Mouse (Mus musculus): Measurements from ENCODE around the gene Cyp27a1. TPM values are rescaled to one million over a fixed set of nuclear protein-coding genes. Genes with fewer than 3 reads are reported as not detected.

Gene Cyp27a1
- polyA plus RNA-seq, 1 experiment from 2014 or later: 10.8 TPM

DNA sequence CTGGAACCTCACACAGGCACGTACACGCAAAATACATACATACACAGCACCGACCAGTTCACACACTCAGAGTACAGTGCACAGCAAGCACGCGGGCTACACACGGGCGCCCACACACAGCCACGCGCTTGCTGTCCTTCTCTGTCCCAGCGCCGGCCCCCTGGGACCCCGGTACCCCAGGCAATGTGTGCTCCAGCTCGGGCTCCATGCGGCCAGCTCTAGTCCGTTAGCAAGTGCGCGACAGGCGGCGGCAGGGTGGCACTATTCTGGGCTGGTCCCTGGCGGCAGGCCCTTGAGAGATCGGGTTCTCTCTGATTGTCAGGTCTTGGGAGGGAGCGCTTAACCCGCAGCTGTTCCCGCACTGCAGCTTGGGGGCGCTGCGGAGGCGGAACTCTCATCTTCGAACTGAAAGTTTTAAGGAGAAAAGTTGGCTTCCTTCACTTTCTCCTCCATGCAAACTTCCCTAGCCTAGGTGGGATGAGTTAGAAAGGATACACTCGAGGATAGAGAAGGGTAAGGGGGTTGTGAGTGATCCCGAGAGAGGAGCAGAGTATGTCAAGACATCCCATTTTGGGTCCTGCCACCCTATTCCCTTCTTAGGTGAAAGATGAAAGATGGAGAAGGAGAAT lies 35.4 kb downstream of the Cyp27a1 start, which contains the start of gene Prkag3:
Gene Prkag3 (minus strand): TSS at position 579 of the 629 bp plus-strand sequence.
- Histone ChIP-seq H3K4me3 (replicated peaks; ENCODE audit: low read depth, low read length) (no peak within 1 kb of the TSS), H3K36me3 (ENCODE audit: insufficient read depth, low read length) (no peaks in the 10 kb centered on the region), H3K4me2 (ENCODE audit: low read length) (peak within 1 kb of the TSS; percentile 46), H3K4me1 (replicated peaks; ENCODE audit: insufficient read depth, low read length) (0 out of 2 replicates have a peak, but pooled peaks cover 6% of the 10 kb centered on the region), H3K27me3 (ENCODE audit: insufficient read depth, low read length) (no peaks in the 10 kb centered on the region), H3K27ac (no peak within 1 kb of the TSS), H3K9ac (ENCODE audit: low read depth, low read length) (peak within 1 kb of the TSS; percentile 14; the same call in 1 of the 2 replicates), H3K9me3 (replicated peaks; ENCODE audit: low read length) (no peaks in the 10 kb centered on the region)
- peak; percentile 69 for DNase-seq (ENCODE audit: low spot score)
- WGBS: 6% methylated on average over 30 of the region's 30 CpGs
- TF ChIP-seq CTCF (IDR thresholded peaks at IDR 0.05; ENCODE audit: low read depth): peak; percentile 66
- peak; percentile 55; the same call in 1 of the 2 replicates for ATAC-seq (replicated peaks; ENCODE audit: low FRiP score, low read depth)

DNA sequence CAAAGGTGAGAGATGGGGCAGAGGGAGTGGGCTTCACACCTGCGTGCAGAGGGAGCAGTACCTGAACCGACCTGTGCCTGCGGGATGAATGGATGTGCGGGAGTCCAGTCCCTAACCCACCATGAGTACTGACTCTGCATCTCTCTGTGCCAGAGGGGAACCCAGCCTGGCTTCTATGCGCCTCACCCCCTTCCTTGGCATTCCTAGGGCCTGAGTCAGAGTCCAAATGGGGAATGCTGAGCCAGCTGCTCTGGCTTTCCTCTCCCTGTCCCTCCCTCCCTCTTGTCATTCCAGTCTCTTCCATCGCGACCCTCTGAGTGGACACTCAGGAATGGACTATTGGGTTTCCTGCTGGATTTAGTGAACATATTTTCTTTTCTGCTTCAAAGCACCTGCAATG lies 35.9 kb downstream of the Cyp27a1 start:
- no peak overlapping the region for H3K9ac ChIP-seq (ENCODE audit: low read depth, low read length)
- TF ChIP-seq CTCF (IDR thresholded peaks at IDR 0.05; ENCODE audit: low read depth): no peak
- ATAC-seq (replicated peaks; ENCODE audit: low FRiP score, low read depth) (peak; percentile 80), DNase-seq (ENCODE audit: low spot score) (peak; percentile 87)
- no peaks in the 10 kb centered on the region for H3K36me3 ChIP-seq (ENCODE audit: insufficient read depth, low read length)
- 0 out of 2 replicates have a peak, but pooled peaks cover 6% of the 10 kb centered on the region for H3K4me1 ChIP-seq (replicated peaks; ENCODE audit: insufficient read depth, low read length)
- H3K4me2 ChIP-seq (ENCODE audit: low read length): peak overlapping the region; percentile 46
- no peaks in the 10 kb centered on the region for H3K9me3 ChIP-seq (replicated peaks; ENCODE audit: low read length)
- H3K4me3 ChIP-seq (replicated peaks; ENCODE audit: low read depth, low read length): no peak overlapping the region
- WGBS: 55% methylated on average over 7 of the region's 7 CpGs
- no peak overlapping the region for H3K27ac ChIP-seq
- H3K27me3 ChIP-seq (ENCODE audit: insufficient read depth, low read length): no peaks in the 10 kb centered on the region

DNA sequence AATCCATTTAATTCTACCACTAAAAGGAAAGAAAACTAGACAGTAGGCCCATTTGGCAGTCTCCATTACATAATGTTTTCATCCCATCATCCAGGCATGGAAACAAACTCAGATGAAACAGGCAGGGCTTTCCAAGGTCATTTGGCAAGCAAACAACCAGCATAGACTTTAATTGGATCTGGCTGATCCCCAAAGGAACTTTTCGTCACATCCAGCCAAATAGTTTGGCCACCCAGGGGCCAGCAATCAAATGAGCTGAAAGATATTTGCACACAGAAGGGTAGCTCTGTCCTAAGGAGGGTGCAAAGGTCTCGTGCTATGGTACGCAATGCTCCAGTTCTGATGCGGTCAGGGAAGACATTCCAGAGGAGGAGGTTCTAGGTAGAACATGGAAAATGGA lies 37.3 kb downstream of the Cyp27a1 start:
- Histone ChIP-seq H3K4me2 (ENCODE audit: low read length) (no peak overlapping the region), H3K4me3 (replicated peaks; ENCODE audit: low read depth, low read length) (no peak overlapping the region), H3K27ac (no peak overlapping the region), H3K9me3 (replicated peaks; ENCODE audit: low read length) (no peaks in the 10 kb centered on the region), H3K27me3 (ENCODE audit: insufficient read depth, low read length) (no peaks in the 10 kb centered on the region), H3K4me1 (replicated peaks; ENCODE audit: insufficient read depth, low read length) (0 out of 2 replicates have a peak, but pooled peaks cover 6% of the 10 kb centered on the region), H3K9ac (ENCODE audit: low read depth, low read length) (no peak overlapping the region), H3K36me3 (ENCODE audit: insufficient read depth, low read length) (no peaks in the 10 kb centered on the region)
- ATAC-seq (replicated peaks; ENCODE audit: low FRiP score, low read depth) (no peak), DNase-seq (ENCODE audit: low spot score) (peak; percentile 35)
- 60% methylated on average over 4 of the region's 4 CpGs for WGBS
- TF ChIP-seq CTCF (IDR thresholded peaks at IDR 0.05; ENCODE audit: low read depth): no peak

DNA sequence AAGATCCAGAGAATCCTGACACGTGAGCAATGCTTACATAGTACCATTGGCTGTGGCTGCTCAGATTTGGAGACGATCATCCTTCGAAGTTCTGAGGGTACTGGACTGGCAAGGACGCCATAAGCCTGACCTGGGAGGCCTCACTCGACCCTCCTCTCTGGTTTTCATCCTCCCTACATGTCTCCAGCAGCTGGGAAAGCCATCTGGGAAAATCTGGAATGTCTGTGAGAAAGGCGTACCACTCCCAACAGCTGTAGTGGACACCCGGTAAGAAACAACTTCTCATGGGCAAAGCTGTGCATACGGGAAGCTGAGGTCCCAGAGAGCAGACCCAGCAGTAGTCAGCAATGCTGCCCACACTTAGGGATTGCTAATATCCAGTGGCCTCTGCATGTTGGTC lies 38.8 kb downstream of the Cyp27a1 start:
- 80% methylated on average over 8 of the region's 8 CpGs for WGBS

DNA sequence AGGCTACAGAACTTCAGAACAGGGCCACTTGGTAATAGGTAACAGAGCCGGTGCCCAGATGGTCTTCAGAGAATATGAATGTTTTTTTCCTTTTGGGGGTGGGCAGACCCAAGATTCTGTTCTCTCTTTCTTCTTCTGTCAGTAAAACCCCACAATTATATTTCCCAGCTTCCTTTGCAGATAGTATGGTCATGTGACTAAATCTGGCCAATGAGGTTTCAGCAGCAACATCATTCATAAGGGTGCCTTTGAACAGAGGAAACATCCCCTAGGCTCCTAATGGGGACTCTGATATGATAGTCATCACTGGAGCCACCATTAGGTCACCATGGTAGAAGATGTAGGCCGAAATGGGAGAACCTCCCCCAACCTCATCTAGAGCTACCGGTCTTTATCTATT lies 39.5 kb downstream of the Cyp27a1 start:
- no peak for DNase-seq (ENCODE audit: low spot score)
- Histone ChIP-seq H3K27me3 (ENCODE audit: insufficient read depth, low read length) (no peaks in the 10 kb centered on the region), H3K36me3 (ENCODE audit: insufficient read depth, low read length) (no peaks in the 10 kb centered on the region), H3K4me2 (ENCODE audit: low read length) (no peak overlapping the region), H3K4me1 (replicated peaks; ENCODE audit: insufficient read depth, low read length) (0 out of 2 replicates have a peak, but pooled peaks cover 6% of the 10 kb centered on the region), H3K9me3 (replicated peaks; ENCODE audit: low read length) (no peaks in the 10 kb centered on the region), H3K9ac (ENCODE audit: low read depth, low read length) (no peak overlapping the region), H3K27ac (no peak overlapping the region), H3K4me3 (replicated peaks; ENCODE audit: low read depth, low read length) (no peak overlapping the region)
- no peak for TF ChIP-seq CTCF (IDR thresholded peaks at IDR 0.05; ENCODE audit: low read depth)
- no peak for ATAC-seq (replicated peaks; ENCODE audit: low FRiP score, low read depth)
- 93% methylated on average over 3 of the region's 3 CpGs for WGBS

More for the DNA sequence above, 38.8 kb downstream of the Cyp27a1 start:
- no peak for TF ChIP-seq CTCF (IDR thresholded peaks at IDR 0.05; ENCODE audit: low read depth)
- Histone ChIP-seq H3K36me3 (ENCODE audit: insufficient read depth, low read length) (no peaks in the 10 kb centered on the region), H3K27ac (no peak overlapping the region), H3K9me3 (replicated peaks; ENCODE audit: low read length) (no peaks in the 10 kb centered on the region), H3K4me1 (replicated peaks; ENCODE audit: insufficient read depth, low read length) (0 out of 2 replicates have a peak, but pooled peaks cover 6% of the 10 kb centered on the region), H3K4me2 (ENCODE audit: low read length) (no peak overlapping the region), H3K9ac (ENCODE audit: low read depth, low read length) (no peak overlapping the region), H3K27me3 (ENCODE audit: insufficient read depth, low read length) (no peaks in the 10 kb centered on the region), H3K4me3 (replicated peaks; ENCODE audit: low read depth, low read length) (no peak overlapping the region)
- DNase-seq (ENCODE audit: low spot score): no peak
- ATAC-seq (replicated peaks; ENCODE audit: low FRiP score, low read depth): no peak

DNA sequence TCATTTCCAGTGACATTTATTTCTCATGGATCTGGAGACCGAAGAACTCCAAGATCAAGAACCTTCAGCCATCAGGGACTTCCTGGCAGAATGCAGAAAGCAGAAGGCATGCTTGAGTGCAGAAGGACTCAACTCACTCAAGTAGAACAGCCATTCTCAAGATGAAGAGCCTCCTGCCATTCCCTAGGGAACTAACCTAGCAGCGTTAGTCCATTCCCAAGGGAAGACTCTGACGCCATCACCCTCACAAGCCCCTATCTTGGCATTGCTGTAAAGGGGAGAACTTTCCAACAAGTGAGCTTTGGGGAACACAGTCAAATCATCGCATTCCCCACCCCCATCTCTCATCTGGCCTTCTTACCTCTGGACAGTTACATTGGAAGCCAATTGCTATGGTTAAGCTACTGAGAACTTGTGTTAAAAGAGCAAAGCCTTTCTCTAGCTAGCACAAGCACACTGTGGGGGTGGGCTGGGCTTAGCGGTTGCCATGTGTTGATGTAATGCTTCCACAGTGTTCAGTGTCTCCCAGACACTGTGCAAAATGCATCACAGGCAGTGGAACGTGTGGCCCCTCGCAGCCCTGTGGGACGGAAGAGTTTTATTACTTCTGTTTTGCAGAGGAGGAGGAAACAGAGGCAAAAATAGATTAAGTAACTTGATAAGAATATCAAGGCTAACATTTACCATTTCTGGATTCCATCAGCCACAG lies 40.0 kb downstream of the Cyp27a1 start:
- no peak overlapping the region for H3K9ac ChIP-seq (ENCODE audit: low read depth, low read length)
- ATAC-seq (replicated peaks; ENCODE audit: low FRiP score, low read depth) (no peak), DNase-seq (ENCODE audit: low spot score) (no peak)
- H3K27ac ChIP-seq: no peak overlapping the region
- H3K4me1 ChIP-seq (replicated peaks; ENCODE audit: insufficient read depth, low read length): 0 out of 2 replicates have a peak, but pooled peaks cover 6% of the 10 kb centered on the region
- TF ChIP-seq CTCF (IDR thresholded peaks at IDR 0.05; ENCODE audit: low read depth): no peak
- H3K27me3 ChIP-seq (ENCODE audit: insufficient read depth, low read length): no peaks in the 10 kb centered on the region
- H3K4me2 ChIP-seq (ENCODE audit: low read length): no peak overlapping the region
- no peak overlapping the region for H3K4me3 ChIP-seq (replicated peaks; ENCODE audit: low read depth, low read length)
- H3K36me3 ChIP-seq (ENCODE audit: insufficient read depth, low read length): no peaks in the 10 kb centered on the region
- H3K9me3 ChIP-seq (replicated peaks; ENCODE audit: low read length): no peaks in the 10 kb centered on the region
- WGBS: 71% methylated on average over 8 of the region's 8 CpGs

All from kidney, postnatal 0 days (tissue).